Mouse (Mus musculus) left cerebral cortex, adult 8-10 months (tissue): ENCODE measurements around the gene Robo1. TPM values are rescaled to one million over a fixed set of nuclear protein-coding genes. Genes with fewer than 3 reads are reported as not detected.

Experiments used
- DNase-seq, 2 experiments: peaks; one replicate each; pipeline ENCODE4 v3.0.0; 2022; ENCODE audit warnings: low spot score in 2 of 2
- total RNA-seq, 4 experiments: library from RNA; stranded (reverse); gene quantifications; 2 replicates each; pipeline ENCODE4 v1.2.4; 2022

Gene Robo1
- total RNA-seq, 4 experiments from 2014 or later, result 45.4 to 53.5 (median 48.6) TPM

GRCm38 (mm10) chr16:72678450-72678849, 370.3 kb downstream of the Robo1 start:
- no peak for DNase-seq

- no peak for DNase-seq
Observed at GRCm38 (mm10) chr16:72678947-72679558, 370.9 kb downstream of the Robo1 start.

- no peak for DNase-seq
Observed at GRCm38 (mm10) chr16:72685604-72686479, 377.7 kb downstream of the Robo1 start.

GRCm38 (mm10) chr16:72686480-72687053, 378.5 kb downstream of the Robo1 start:
- no peak for DNase-seq

GRCm38 (mm10) chr16:72687651-72688050, 379.5 kb downstream of the Robo1 start:
- no peak for DNase-seq

GRCm38 (mm10) chr16:72688185-72688681, 380.1 kb downstream of the Robo1 start:
- no peak for DNase-seq

- no peak for DNase-seq
Observed at GRCm38 (mm10) chr16:72691909-72692308, 383.8 kb downstream of the Robo1 start.

GRCm38 (mm10) chr16:72693446-72694274, 385.6 kb downstream of the Robo1 start:
- no peak for DNase-seq

GRCm38 (mm10) chr16:72694787-72695186, 386.7 kb downstream of the Robo1 start:
- no peak for DNase-seq

- peak in 1 of 2 experiments; percentile 31 for DNase-seq
Observed at GRCm38 (mm10) chr16:72699238-72700006, 391.3 kb downstream of the Robo1 start.

GRCm38 (mm10) chr16:72700297-72700696, 392.2 kb downstream of the Robo1 start:
- no peak for DNase-seq

GRCm38 (mm10) chr16:72703486-72703885, 395.4 kb downstream of the Robo1 start:
- DNase-seq, result no peak

- no peak for DNase-seq
Observed at GRCm38 (mm10) chr16:72705851-72706250, 397.7 kb downstream of the Robo1 start.

GRCm38 (mm10) chr16:72708526-72708925, 400.4 kb downstream of the Robo1 start:
- DNase-seq, result no peak

- no peak for DNase-seq
Observed at GRCm38 (mm10) chr16:72717118-72717802, 409.2 kb downstream of the Robo1 start.

- no peak for DNase-seq
Observed at GRCm38 (mm10) chr16:72719063-72719462, 411.0 kb downstream of the Robo1 start.

GRCm38 (mm10) chr16:72720979-72721378, 412.9 kb downstream of the Robo1 start:
- DNase-seq, result no peak

- no peak for DNase-seq
Observed at GRCm38 (mm10) chr16:72721713-72722481, 413.8 kb downstream of the Robo1 start.

GRCm38 (mm10) chr16:72734234-72734633, 426.1 kb downstream of the Robo1 start:
- DNase-seq, result no peak
